Mouse (Mus musculus): Measurements from ENCODE around the gene Ubb.

The Ubb gene

GRCm38 (mm10) chr11:62591026-62591425 is 40.1 kb downstream of the Ubb start:
- DNase-seq, result no peak

GRCm38 (mm10) chr11:62591904-62592575 is 41.1 kb downstream of the Ubb start:
- no peak for DNase-seq

- peak; percentile 9 to 13 for DNase-seq
Measured at GRCm38 (mm10) chr11:62598571-62598970, 47.6 kb downstream of the Ubb start.

- peak; percentile 17 to 33 for DNase-seq
Measured at GRCm38 (mm10) chr11:62601732-62602618, 51.0 kb downstream of the Ubb start.
